Mouse (Mus musculus): ENCODE data around the gene H2-D1.

GRCm38 (mm10) chr17:35253293-35254093 is 9.0 kb upstream of the H2-D1 start:
- TF ChIP-seq POLR2A (IDR thresholded peaks at IDR 0.05; ENCODE audit: borderline replicate concordance, insufficient read depth, low read length) = no peak
- TF ChIP-seq CTCF (IDR thresholded peaks at IDR 0.05; ENCODE audit: borderline replicate concordance, insufficient read depth, low read depth, low read length) = no peak

All from cerebellum, adult 2 months (tissue).